Mouse (Mus musculus): ENCODE data around the gene Ugt2b1. TPM values are rescaled to one million over a fixed set of nuclear protein-coding genes. Genes with fewer than 3 reads are reported as not detected.

Gene Ugt2b1
- polyA plus RNA-seq (2012; rRNA removed), result not detected in 2 replicates

GRCm38 (mm10) chr5:86926426-86926825 lies at the start of gene Ugt2b1:
Gene Ugt2b1, minus strand, starts transcription at chr5:86926530.

GRCm38 (mm10) chr5:86906758-86907157 lies 19.6 kb downstream of the Ugt2b1 start, which contains the start of gene Ugt2b34:
Gene Ugt2b34, minus strand, starts transcription at chr5:86906937.

Other genes starting within 250 kb of the Ugt2b1 start
- not detected in 2 replicates for gene Tmprss11e, start 180.7 kb downstream of the Ugt2b1 start, polyA plus RNA-seq (2012; rRNA removed)
- gene Ythdc1, start 122.3 kb downstream of the Ugt2b1 start, polyA plus RNA-seq (2012; rRNA removed), result 5.6 and 7.7 TPM in 2 replicates
- 0.03 TPM in 1 of 2 replicates, not detected in the other for gene Ugt2b34, start 19.6 kb downstream of the Ugt2b1 start, polyA plus RNA-seq (2012; rRNA removed)
- gene Ugt2b35, start 74.3 kb upstream of the Ugt2b1 start, polyA plus RNA-seq (2012; rRNA removed), result not detected in 2 replicates
- gene Ugt2b36, start 166.0 kb upstream of the Ugt2b1 start, polyA plus RNA-seq (2012; rRNA removed), result 0.07 and 0.08 TPM in 2 replicates
- gene Ugt2b5, start 213.8 kb upstream of the Ugt2b1 start, polyA plus RNA-seq (2012; rRNA removed), result not detected in 2 replicates

Data from ovary, adult 2 months (tissue).